Mouse (Mus musculus) testis, adult 2 months (tissue): ENCODE results near the gene Otogl. TPM values are rescaled to one million over a fixed set of nuclear protein-coding genes. Genes with fewer than 3 reads are reported as not detected.

Source experiments
- H3K27ac ChIP-seq: fragments of 200-500 bp; 2 replicates; pipeline ENCODE4 v1.5.1; 2012; ENCODE audit warnings: low read depth, low read length; ENCODE audit not compliant: control insufficient read depth, insufficient read depth
- H3K27me3 ChIP-seq: fragments of 200-500 bp; 2 replicates; pipeline ENCODE4 v1.6.1; 2012; ENCODE audit warnings: mild to moderate bottlenecking, low read length, moderate library complexity; ENCODE audit not compliant: control insufficient read depth, insufficient read depth
- H3K36me3 ChIP-seq: fragments of 200-500 bp; 2 replicates; pipeline ENCODE4 v1.6.1; 2012; ENCODE audit warnings: mild to moderate bottlenecking, low read length; ENCODE audit not compliant: control insufficient read depth, insufficient read depth
- H3K4me1 ChIP-seq: fragments of 200-500 bp; 2 replicates; pipeline ENCODE4 v1.6.1; 2012; ENCODE audit warnings: low read length; ENCODE audit not compliant: control insufficient read depth, insufficient read depth
- H3K4me3 ChIP-seq: fragments of 200-500 bp; 2 replicates; pipeline ENCODE4 v1.5.1; 2012; ENCODE audit warnings: low read depth, mild to moderate bottlenecking, low read length, moderate library complexity, mixed read lengths; ENCODE audit not compliant: control insufficient read depth
- CTCF ChIP-seq: fragments of 200-500 bp; IDR thresholded peaks from 2 replicates; pipeline ENCODE4 v1.5.1; 2012; ENCODE audit warnings: low read depth, mild to moderate bottlenecking, inconsistent platforms, low read length, moderate library complexity; ENCODE audit not compliant: control insufficient read depth, insufficient read depth, insufficient replicate concordance
- POLR2A ChIP-seq: fragments of 200-500 bp; IDR thresholded peaks from 2 replicates; pipeline ENCODE4 v1.6.1; 2012; ENCODE audit warnings: low read depth, mild to moderate bottlenecking, inconsistent platforms, low read length, moderate library complexity; ENCODE audit not compliant: control insufficient read depth
- polyA plus RNA-seq: library from polyadenylated mRNA; depleted of rRNA; stranded (reverse); fragments of >200 nt; gene quantifications from 2 replicates; pipeline ENCODE4 v1.2.3, GENCODE M21; 2012; rRNA removed

The Otogl gene
- polyA plus RNA-seq, 1 experiment = 0.01 TPM

- Histone ChIP-seq H3K27ac (no peak overlapping the region), H3K27me3 (no peaks in the 10 kb centered on the region), H3K4me1 (no peaks in the 10 kb centered on the region), H3K36me3 (no peaks in the 10 kb centered on the region), H3K4me3 (no peak overlapping the region)
- TF ChIP-seq POLR2A (no peak), CTCF (no peak)
These were observed 174.2 kb downstream of the Otogl start for GRCm38 (mm10) chr10:107737743-107738142.

DNA sequence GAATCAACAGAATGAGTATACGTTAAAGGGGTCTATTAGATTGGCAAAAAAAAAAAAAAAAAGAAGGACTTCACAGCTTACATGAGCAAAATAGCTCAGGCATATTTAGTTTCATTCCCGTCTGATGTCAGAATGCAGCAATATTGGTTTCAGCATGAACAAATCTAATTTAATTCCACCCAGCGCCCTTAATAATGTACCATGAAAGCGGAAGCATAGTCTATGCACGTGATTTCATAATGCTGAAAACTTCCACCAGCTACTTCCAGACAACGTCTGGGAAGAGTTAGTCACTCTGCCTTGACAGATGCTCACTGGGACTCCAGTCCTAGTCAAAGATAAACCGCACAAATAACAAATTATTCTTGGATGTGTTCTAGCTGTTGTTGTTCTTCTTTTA is 176.5 kb downstream of the Otogl start:
- no peaks in the 10 kb centered on the region for H3K27me3 ChIP-seq
- H3K27ac ChIP-seq = no peak overlapping the region
- H3K36me3 ChIP-seq = no peaks in the 10 kb centered on the region
- H3K4me1 ChIP-seq = no peaks in the 10 kb centered on the region
- no peak overlapping the region for H3K4me3 ChIP-seq
- TF ChIP-seq POLR2A (no peak), CTCF (no peak)

DNA sequence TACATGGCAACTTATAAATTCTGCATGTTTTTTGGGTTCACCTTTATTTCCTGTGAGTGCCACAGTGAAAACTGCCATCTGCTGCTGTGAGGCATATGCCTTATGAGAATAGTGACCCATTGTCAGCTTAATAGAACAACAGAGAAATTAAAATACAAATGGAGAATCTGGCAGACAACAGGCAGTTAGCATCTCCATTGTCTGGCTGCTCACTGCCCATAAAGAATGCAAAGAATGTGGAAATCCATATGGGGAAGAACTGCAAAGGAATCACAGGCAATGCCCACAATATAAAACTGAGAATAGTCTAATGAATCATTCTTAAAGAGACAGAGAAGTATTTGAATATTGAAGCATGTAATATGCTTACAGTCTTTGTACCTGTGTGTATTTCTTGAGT is 177.6 kb downstream of the Otogl start:
- H3K4me1 ChIP-seq = no peaks in the 10 kb centered on the region
- no peaks in the 10 kb centered on the region for H3K27me3 ChIP-seq
- H3K27ac ChIP-seq = no peak overlapping the region
- H3K4me3 ChIP-seq = no peak overlapping the region
- H3K36me3 ChIP-seq = no peaks in the 10 kb centered on the region
- TF ChIP-seq CTCF (no peak), POLR2A (no peak)

GRCm38 (mm10) chr10:107725631-107726030 is 186.3 kb downstream of the Otogl start:
- no peaks in the 10 kb centered on the region for H3K4me1 ChIP-seq
- H3K27ac ChIP-seq = no peak overlapping the region
- no peaks in the 10 kb centered on the region for H3K27me3 ChIP-seq
- no peaks in the 10 kb centered on the region for H3K36me3 ChIP-seq
- no peak for TF ChIP-seq CTCF
- no peak overlapping the region for H3K4me3 ChIP-seq

DNA sequence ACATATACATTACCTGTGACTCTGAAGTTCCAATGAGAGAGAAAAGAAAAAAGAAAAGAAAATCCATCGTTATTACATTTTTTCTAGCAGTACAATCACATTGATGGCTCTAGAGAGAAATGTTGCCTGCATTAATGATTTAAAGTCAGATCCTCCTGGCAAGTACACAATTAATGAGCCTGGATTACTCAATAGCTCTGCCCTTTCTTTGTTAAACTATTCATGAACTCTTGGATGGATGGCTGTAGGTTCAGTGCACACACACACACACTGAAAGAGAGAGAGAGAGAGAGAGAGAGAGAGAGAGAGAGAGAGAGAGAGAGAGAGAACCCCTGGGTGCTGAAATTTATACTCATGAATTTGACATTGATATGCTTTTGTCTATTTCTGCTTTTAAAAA is 192.1 kb downstream of the Otogl start, which contains the start of gene Ptprq:
Gene Ptprq (minus strand): TSS at position 246 of the 400 bp plus-strand sequence.
- Histone ChIP-seq H3K4me1 (no peaks in the 10 kb centered on the region), H3K4me3 (no peak within 1 kb of the TSS), H3K27me3 (no peaks in the 10 kb centered on the region), H3K27ac (no peak within 1 kb of the TSS), H3K36me3 (no peaks in the 10 kb centered on the region)
- TF ChIP-seq POLR2A (no peak), CTCF (no peak)

Other genes starting within 250 kb of the Otogl start
- gene Ptprq, start 192.1 kb downstream of the Otogl start, polyA plus RNA-seq = 1.2 and 1.4 TPM in 2 replicates